Mouse (Mus musculus) bone marrow macrophage, adult 2 months (primary cell): ENCODE data around the gene Lrrc66.

Source experiments
- CTCF ChIP-seq: IDR thresholded peaks from 2 replicates; pipeline ENCODE4 v1.5.1; 2012; ENCODE audit warnings: low read depth, mild to moderate bottlenecking, low read length, moderate library complexity
- POLR2A ChIP-seq: IDR thresholded peaks from 2 replicates; pipeline ENCODE4 v1.6.1; 2012; ENCODE audit warnings: mild to moderate bottlenecking, low read depth, low read length, borderline replicate concordance

DNA sequence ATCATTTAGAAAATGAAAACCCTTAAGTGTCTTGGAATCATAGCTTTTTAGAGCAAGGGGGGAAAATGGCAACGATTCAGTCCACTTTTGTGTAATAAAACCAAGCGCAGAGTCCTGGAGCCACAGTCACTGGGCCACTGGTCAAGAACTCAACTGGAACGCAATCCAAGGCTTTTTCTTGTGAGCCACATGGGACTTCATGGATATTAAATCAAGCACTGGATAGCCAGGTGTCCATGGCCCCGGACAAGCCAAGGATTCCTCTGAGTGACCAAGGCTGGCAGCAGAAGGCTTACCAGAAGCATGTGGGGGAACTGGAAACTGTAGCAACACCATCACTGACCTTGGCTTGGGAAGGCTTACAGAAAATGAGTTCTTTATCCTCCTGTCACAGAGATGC is 57.7 kb downstream of the Lrrc66 start:
- TF ChIP-seq CTCF (no peak), POLR2A (no peak)
